In the genomic region with DNA sequence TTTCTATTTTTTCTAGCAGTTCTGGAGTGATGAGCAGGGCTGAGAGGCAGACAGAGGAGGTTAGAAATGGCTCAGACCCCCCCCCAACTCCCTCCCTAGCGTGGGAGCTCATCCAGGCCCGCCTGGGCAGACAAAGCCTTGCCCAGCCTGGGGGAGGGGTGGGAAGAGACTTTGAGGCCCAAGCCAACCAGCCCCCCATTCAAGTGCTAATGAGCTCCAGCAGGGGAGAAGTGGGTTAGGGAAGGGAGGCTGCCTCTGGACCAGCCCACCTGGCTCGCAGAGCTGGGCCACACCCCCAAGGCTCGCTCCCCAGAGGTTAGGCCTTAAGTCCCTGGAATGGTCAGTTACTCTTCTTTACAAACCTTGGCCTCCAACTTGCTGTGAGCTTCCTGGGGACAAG, we compare ENCODE assay signal across 9 mouse cellular contexts. TPM values are rescaled to one million over a fixed set of nuclear protein-coding genes. Genes with fewer than 3 reads are reported as not detected.
A peak's percentile ranks its signal among the peaks of the same experiment; 100 is the strongest.
DNase-seq lines count a peak whose midpoint lies in the region; ATAC-seq and TF ChIP-seq lines count a peak whose summit lies in the region.
"Had no signal": no experiment of that assay in that cellular context is flagged by ENCODE, and none has a peak within 500 bp of the region (broad histone marks: within the 10 kb centered on the region; RNA-seq: fewer than 3 reads in every experiment).

No protein-coding gene starts in this region.

- H3K9ac ChIP-seq in hindbrain, embryonic 12.5 days, result peak overlapping the region; percentile 68

- peaks cover 68% of the 10 kb centered on the region; the same call in 1 of the 2 replicates for H3K4me1 ChIP-seq in spleen, adult 2 months (ENCODE audit: control insufficient read depth, insufficient read depth, insufficient read length)
- H3K4me1 ChIP-seq in hindbrain, embryonic 12.5 days, result peaks cover 91% of the 10 kb centered on the region

- 53% methylated on average over 4 of the region's 4 CpGs for WGBS in spleen, adult 2 months
- WGBS in hindbrain, embryonic 12.5 days, result 3% methylated on average over 4 of the region's 4 CpGs
- 64% methylated on average over 4 of the region's 4 CpGs for WGBS in macrophage (ENCODE audit: missing documents)

- peak; percentile 44 for ATAC-seq in hindbrain, embryonic 12.5 days (ENCODE audit: low FRiP score)

- no peak for TF ChIP-seq POLR2A in spleen, adult 2 months (IDR thresholded peaks at IDR 0.05; ENCODE audit: low read depth, low read length)

- H3K4me3 ChIP-seq in spleen, adult 2 months (ENCODE audit: extremely low read depth, insufficient read depth, insufficient read length), result no peak overlapping the region
- no peak overlapping the region; the same call in 1 of the 2 replicates for H3K4me3 ChIP-seq in hindbrain, embryonic 12.5 days
- H3K4me3 ChIP-seq in macrophage (ENCODE audit: inconsistent target), result no peak overlapping the region

- TF ChIP-seq CTCF in spleen, adult 2 months (IDR thresholded peaks at IDR 0.05; ENCODE audit: extremely low read depth, insufficient read depth, insufficient read length, insufficient replicate concordance), result no peak

- H3K27me3 ChIP-seq in spleen, adult 2 months (ENCODE audit: control insufficient read depth, insufficient read depth, low read length), result no peaks in the 10 kb centered on the region
- H3K27me3 ChIP-seq in hindbrain, embryonic 12.5 days, result no peaks in the 10 kb centered on the region

- H3K4me2 ChIP-seq in hindbrain, embryonic 12.5 days (replicated peaks), result peak overlapping the region; percentile 99

- H3K9me3 ChIP-seq in hindbrain, embryonic 12.5 days (replicated peaks), result no peaks in the 10 kb centered on the region

- peak; percentile 27 for DNase-seq in gastrocnemius, postnatal 10 days
- DNase-seq in gastrocnemius, postnatal 25 days, result no peak
- DNase-seq in spleen, adult 2 months (ENCODE audit: low read depth in 1 of 2, low spot score in 2 of 2), result no peak
- DNase-seq in spleen, adult 12 weeks (ENCODE audit: low spot score), result no peak
- no peak for DNase-seq in ovary, postnatal 14 days (ENCODE audit: low spot score)
- DNase-seq in urinary bladder, postnatal 4 days (ENCODE audit: low spot score in 2 of 2), result no peak

- H3K36me3 ChIP-seq in spleen, adult 2 months (ENCODE audit: control insufficient read depth, insufficient read depth, low read length), result peaks cover 12% of the 10 kb centered on the region
- H3K36me3 ChIP-seq in hindbrain, embryonic 12.5 days, result peaks cover 5% of the 10 kb centered on the region; the same call in 1 of the 2 replicates
- 0 out of 2 replicates have a peak, but pooled peaks cover 8% of the 10 kb centered on the region for H3K36me3 ChIP-seq in macrophage (ENCODE audit: inconsistent target)

- peak overlapping the region; percentile 95 for H3K27ac ChIP-seq in spleen, adult 2 months (ENCODE audit: insufficient read depth, low read length)
- H3K27ac ChIP-seq in hindbrain, embryonic 12.5 days, result peak overlapping the region; percentile 97
- H3K27ac ChIP-seq in macrophage, result peak overlapping the region; percentile 78; the same call in 1 of the 2 replicates

- peaks cover 95% of the 10 kb centered on the region for H3K79me2 ChIP-seq in macrophage (ENCODE audit: inconsistent target)

RNA-seq across cellular contexts. Expression of gene Gnai2, which starts 4.6 kb away (rescaled TPM):
- 100 to 1,000 TPM; 193 to 231 TPM for total RNA-seq in gastrocnemius, postnatal 10 days (2021)
- 10 to 100 TPM; 73.2 to 87.6 TPM for total RNA-seq in gastrocnemius, postnatal 25 days (2021)
- polyA plus RNA-seq in spleen, adult 2 months (2012; rRNA removed), result 752 and 1,030 TPM in 2 replicates
- polyA plus RNA-seq in hindbrain, embryonic 12.5 days (2016; fragmentation: Nextera tagmentation; extraction: Ambion mirVana), result 516 and 531 TPM in 2 replicates
- total RNA-seq in macrophage (2018; cell fraction: chromatin; rRNA removed), result 100 to 1,000 TPM in 23 of 26 experiments, 10 to 100 TPM in 3; 71.0 to 453 (median 221) TPM
- total RNA-seq in macrophage (2018; cell fraction: cytosol; rRNA removed), result 100 to 1,000 TPM; 541 to 697 (median 633) TPM
- 100 to 1,000 TPM; 118 to 431 (median 271) TPM for total RNA-seq in macrophage (2018; cell fraction: nucleus; rRNA removed)
- polyA plus RNA-seq in macrophage (2018), result 624 to 802 TPM (median 682 TPM) in 3 replicates

RNA-seq across cellular contexts. Expression of gene Sema3b, which starts 21.5 kb away (rescaled TPM):
- total RNA-seq in gastrocnemius, postnatal 10 days (2021), result 10 to 100 TPM; 41.8 to 51.3 TPM
- total RNA-seq in gastrocnemius, postnatal 25 days (2021), result 10 to 100 TPM; 18.1 to 19.4 TPM
- 3.3 TPM in 2 replicates for polyA plus RNA-seq in spleen, adult 2 months (2012; rRNA removed)
- polyA plus RNA-seq in hindbrain, embryonic 12.5 days (2016; fragmentation: Nextera tagmentation; extraction: Ambion mirVana), result 5.1 TPM in 2 replicates
- 1 to 10 TPM in 3 of 26 experiments, under 1 TPM in 14, not detected in 9; 0.17 to 2.2 (median 0.60) TPM for total RNA-seq in macrophage (2018; cell fraction: chromatin; rRNA removed)
- under 1 TPM in 3 of 26 experiments, not detected in 23; 0.03 to 0.14 (median 0.06) TPM for total RNA-seq in macrophage (2018; cell fraction: cytosol; rRNA removed)
- 1 to 10 TPM in 1 of 26 experiments, under 1 TPM in 4, not detected in 21; 0.11 to 1.0 (median 0.30) TPM for total RNA-seq in macrophage (2018; cell fraction: nucleus; rRNA removed)
- not detected in 3 replicates for polyA plus RNA-seq in macrophage (2018)

RNA-seq across cellular contexts. Expression of gene Slc38a3, which starts 38.8 kb away (rescaled TPM):
- total RNA-seq in gastrocnemius, postnatal 10 days (2021), result 10 to 100 TPM; 17.6 to 20.4 TPM
- 10 to 100 TPM; 72.1 to 77.5 TPM for total RNA-seq in gastrocnemius, postnatal 25 days (2021)
- 10.6 and 13.9 TPM in 2 replicates for polyA plus RNA-seq in spleen, adult 2 months (2012; rRNA removed)
- 12.5 and 12.9 TPM in 2 replicates for polyA plus RNA-seq in hindbrain, embryonic 12.5 days (2016; fragmentation: Nextera tagmentation; extraction: Ambion mirVana)
- total RNA-seq in macrophage (2018; cell fraction: chromatin; rRNA removed), result not detected
- total RNA-seq in macrophage (2018; cell fraction: cytosol; rRNA removed), result not detected
- not detected for total RNA-seq in macrophage (2018; cell fraction: nucleus; rRNA removed)
- not detected in 3 replicates for polyA plus RNA-seq in macrophage (2018)

RNA-seq across cellular contexts. Expression of gene Ifrd2, which starts 43.1 kb away (rescaled TPM):
- total RNA-seq in gastrocnemius, postnatal 10 days (2021), result 10 to 100 TPM; 34.6 to 40.4 TPM
- 10 to 100 TPM; 44.2 to 45.3 TPM for total RNA-seq in gastrocnemius, postnatal 25 days (2021)
- 71.2 and 78.3 TPM in 2 replicates for polyA plus RNA-seq in spleen, adult 2 months (2012; rRNA removed)
- 19.5 and 21.9 TPM in 2 replicates for polyA plus RNA-seq in hindbrain, embryonic 12.5 days (2016; fragmentation: Nextera tagmentation; extraction: Ambion mirVana)
- 10 to 100 TPM in 7 of 26 experiments, 1 to 10 TPM in 19; 2.6 to 17.1 (median 7.9) TPM for total RNA-seq in macrophage (2018; cell fraction: chromatin; rRNA removed)
- 10 to 100 TPM in 1 of 26 experiments, 1 to 10 TPM in 25; 3.3 to 10.4 (median 6.3) TPM for total RNA-seq in macrophage (2018; cell fraction: cytosol; rRNA removed)
- total RNA-seq in macrophage (2018; cell fraction: nucleus; rRNA removed), result 10 to 100 TPM in 6 of 26 experiments, 1 to 10 TPM in 20; 2.1 to 27.4 (median 5.2) TPM
- polyA plus RNA-seq in macrophage (2018), result 4.4 to 25.0 TPM (median 10.0 TPM) in 3 replicates

RNA-seq across cellular contexts. Expression of gene Gnat1, which starts 48.9 kb away (rescaled TPM):
- total RNA-seq in gastrocnemius, postnatal 10 days (2021), result not detected
- total RNA-seq in gastrocnemius, postnatal 25 days (2021), result not detected
- not detected in 2 replicates for polyA plus RNA-seq in spleen, adult 2 months (2012; rRNA removed)
- 1.4 and 2.6 TPM in 2 replicates for polyA plus RNA-seq in hindbrain, embryonic 12.5 days (2016; fragmentation: Nextera tagmentation; extraction: Ambion mirVana)
- total RNA-seq in macrophage (2018; cell fraction: chromatin; rRNA removed), result 1 to 10 TPM in 8 of 26 experiments, not detected in 18; 2.2 to 2.9 (median 2.5) TPM
- total RNA-seq in macrophage (2018; cell fraction: cytosol; rRNA removed), result under 1 TPM in 1 of 26 experiments, not detected in 25; 0.14 TPM
- 1 to 10 TPM in 4 of 26 experiments, not detected in 22; 1.4 to 4.9 (median 1.9) TPM for total RNA-seq in macrophage (2018; cell fraction: nucleus; rRNA removed)
- not detected in 3 replicates for polyA plus RNA-seq in macrophage (2018)
- total RNA-seq: gastrocnemius, postnatal 4 days had no signal

Comparison
In these comparisons a context has a peak if more than half of its experiments do, and no peak if none do; other contexts are left out.
1. RNA of gene Slc38a3, which starts 38.8 kb away (polyA plus RNA-seq): 12.5 to 12.9 TPM in hindbrain, embryonic 12.5 days and 10.6 to 13.9 TPM in spleen, adult 2 months; not detected in macrophage; every median in the first group is over 10 times any median in the second.
2. Peak in every context shown above with its lines, with median percentiles within 50 percentile points of each other: H3K27ac ChIP-seq.